Mouse (Mus musculus) stomach, postnatal 0 days (tissue): ENCODE data around the gene Snx29.

ENCODE experiments used
- CTCF ChIP-seq: IDR thresholded peaks from 2 replicates; pipeline ENCODE4 v1.5.1; 2016; ENCODE audit warnings: antibody characterized with exemption, low read depth, mild to moderate bottlenecking, moderate library complexity
- EP300 ChIP-seq: optimal IDR thresholded peaks from 2 replicates; pipeline ENCODE3; 2016; ENCODE audit warnings: antibody characterized with exemption

GRCm38 (mm10) chr16:11429784-11430183, 107.1 kb downstream of the Snx29 start:
- TF ChIP-seq CTCF (no peak), EP300 (no peak)
